Mouse (Mus musculus) embryonic facial prominence, embryonic 11.5 days (tissue): ENCODE measurements at regions not wholly inside any gene's neighbourhood (a gene's known extent, or its start where the extent isn't known, plus 50 kb on each side); places are given as distances from the start of the nearest gene placed in this dataset.

ENCODE experiments used
- ATAC-seq: fragments of 200-750 bp; cut with Nextera tagmentation; replicated peaks from 2 replicates; pipeline ENCODE4 v1.8.0; 2017; ENCODE audit warnings: low read depth; ENCODE audit not compliant: insufficient number of reproducible peaks, low FRiP score, low TSS enrichment
- DNase-seq: peaks from one replicate; pipeline ENCODE4 v3.0.0-alpha.2; 2015; ENCODE audit warnings: low spot score
- H3K27ac ChIP-seq: fragments of 300-500 bp; sonication (generic); replicated peaks from 2 replicates; pipeline ENCODE4 v1.5.1; 2014; ENCODE audit warnings: mild to moderate bottlenecking, low read depth, low read length, control low read depth
- H3K27me3 ChIP-seq: fragments of 300-500 bp; sonication (generic); 2 replicates; pipeline ENCODE4 v1.6.1; 2014; ENCODE audit warnings: mild to moderate bottlenecking, low read length, moderate library complexity, mixed read lengths; ENCODE audit not compliant: control insufficient read depth, insufficient read depth
- H3K36me3 ChIP-seq: fragments of 300-500 bp; sonication (generic); replicated peaks from 2 replicates; pipeline ENCODE4 v1.6.1; 2014; ENCODE audit warnings: low read depth, mild to moderate bottlenecking, low read length, moderate library complexity, mixed read lengths; ENCODE audit not compliant: control insufficient read depth, insufficient read depth
- H3K4me1 ChIP-seq: fragments of 300-500 bp; sonication (generic); 2 replicates; pipeline ENCODE4 v1.6.1; 2014; ENCODE audit warnings: low read length, mixed read lengths; ENCODE audit not compliant: control insufficient read depth, insufficient read depth
- H3K4me2 ChIP-seq: fragments of 300-500 bp; sonication (generic); 2 replicates; pipeline ENCODE4 v1.6.1; 2014; ENCODE audit warnings: low read depth, mild to moderate bottlenecking, control low read depth, low read length, moderate library complexity
- H3K4me3 ChIP-seq: fragments of 300-500 bp; sonication (generic); 2 replicates; pipeline ENCODE4 v1.5.1; 2014; ENCODE audit warnings: low read depth, low read length, control low read depth
- H3K9ac ChIP-seq: fragments of 300-500 bp; sonication (generic); replicated peaks from 2 replicates; pipeline ENCODE4 v1.6.1; 2014; ENCODE audit warnings: mild to moderate bottlenecking, control low read depth, low read length
- H3K9me3 ChIP-seq: fragments of 300-500 bp; sonication (generic); replicated peaks from 2 replicates; pipeline ENCODE4 v1.6.1; 2016; ENCODE audit warnings: mild to moderate bottlenecking, low read length, inconsistent platforms, mixed read lengths; ENCODE audit not compliant: control insufficient read depth
- WGBS: fragments of 180-500 bp; shearing (Covaris S2); extraction: QIAGEN DNeasy Blood & Tissue Kit; methylation state at CpG from one replicate; pipeline ENCODE4 v1.1.7; 2014; 5-methylcytosine and 5-hydroxymethylcytosine counted together

DNA sequence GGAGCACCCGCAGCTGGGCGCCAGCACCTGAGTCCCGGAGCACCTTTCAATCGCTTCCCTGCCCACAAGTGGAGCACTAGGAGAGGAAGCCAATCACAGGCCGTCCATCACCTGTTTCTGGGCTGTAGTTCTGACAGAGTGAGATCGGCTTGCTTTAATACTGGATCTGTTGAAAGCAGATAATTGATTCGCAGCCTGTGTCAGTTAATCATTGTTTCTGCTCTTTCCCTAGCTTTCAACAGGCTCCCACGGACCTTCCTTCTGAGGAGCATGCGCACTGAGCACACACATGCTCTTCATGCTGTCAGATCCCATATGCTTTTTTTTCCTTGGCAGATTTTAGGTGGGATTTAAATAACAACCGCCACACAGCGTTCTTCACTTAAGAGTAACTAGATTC lies 132.3 kb upstream of the Mpp6 start:
- WGBS = 75% methylated on average over 11 of the region's 11 CpGs
- no peak for DNase-seq
- ATAC-seq = no peak

DNA sequence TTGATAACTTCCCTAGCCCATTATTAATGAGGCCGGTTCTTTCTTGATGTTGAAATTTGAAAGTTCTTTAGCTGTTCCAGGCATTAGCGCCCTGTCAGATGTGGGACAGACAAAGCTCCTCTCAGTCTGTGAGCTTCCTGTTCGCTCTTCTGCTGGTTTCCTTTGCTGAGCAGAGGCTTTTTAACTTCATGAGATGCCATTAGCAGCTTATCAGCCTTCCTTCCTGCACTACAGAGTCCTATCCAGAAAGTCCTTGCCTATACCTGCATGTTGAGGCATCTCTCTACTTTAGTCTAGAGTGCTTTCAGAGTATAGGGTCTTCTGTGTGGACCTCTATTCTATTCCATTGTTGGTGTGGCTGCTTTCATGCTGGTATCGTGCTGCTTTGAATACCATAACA lies 126.3 kb upstream of the Mpp6 start:
- H3K9ac ChIP-seq = no peak overlapping the region
- no peak overlapping the region for H3K4me3 ChIP-seq
- no peak overlapping the region for H3K4me2 ChIP-seq
- no peak overlapping the region for H3K27ac ChIP-seq
- ATAC-seq (no peak), DNase-seq (no peak)
- no peaks in the 10 kb centered on the region for H3K4me1 ChIP-seq
- H3K9me3 ChIP-seq = no peaks in the 10 kb centered on the region
- H3K36me3 ChIP-seq = no peaks in the 10 kb centered on the region
- WGBS = 77% methylated on average over 4 of the region's 4 CpGs
- H3K27me3 ChIP-seq = no peaks in the 10 kb centered on the region

More for the DNA sequence above, 132.3 kb upstream of the Mpp6 start:
- H3K36me3 ChIP-seq = no peaks in the 10 kb centered on the region
- H3K4me1 ChIP-seq = no peaks in the 10 kb centered on the region
- H3K27me3 ChIP-seq = no peaks in the 10 kb centered on the region
- no peak overlapping the region for H3K27ac ChIP-seq
- no peak overlapping the region for H3K4me2 ChIP-seq
- no peak overlapping the region for H3K4me3 ChIP-seq
- H3K9me3 ChIP-seq = no peaks in the 10 kb centered on the region
- H3K9ac ChIP-seq = no peak overlapping the region

DNA sequence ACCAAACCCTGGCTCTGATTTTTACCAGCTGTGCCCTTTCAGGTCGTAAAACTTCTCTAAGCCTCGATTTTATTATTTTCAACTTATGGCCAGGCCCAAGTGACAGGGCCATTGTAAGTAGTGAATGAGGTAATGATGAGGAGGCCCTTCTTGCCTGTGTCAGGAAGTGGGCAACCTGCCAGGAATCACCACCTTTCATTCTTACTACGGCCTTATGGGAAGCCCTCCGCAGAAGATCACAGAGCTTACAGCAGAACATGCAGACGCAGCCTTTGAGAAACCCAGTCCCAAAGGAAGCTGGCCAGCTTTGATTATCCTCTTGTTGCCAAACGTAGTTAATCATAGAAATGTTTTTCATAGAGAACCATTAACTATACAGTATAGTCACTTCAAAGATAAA lies 124.9 kb upstream of the Mpp6 start:
- Histone ChIP-seq H3K4me2 (no peak overlapping the region), H3K9me3 (no peaks in the 10 kb centered on the region), H3K36me3 (no peaks in the 10 kb centered on the region), H3K4me3 (no peak overlapping the region), H3K4me1 (no peaks in the 10 kb centered on the region), H3K27ac (no peak overlapping the region), H3K27me3 (no peaks in the 10 kb centered on the region), H3K9ac (no peak overlapping the region)
- ATAC-seq = no peak
- DNase-seq = peak; percentile 58
- WGBS = 44% methylated on average over 6 of the region's 6 CpGs

DNA sequence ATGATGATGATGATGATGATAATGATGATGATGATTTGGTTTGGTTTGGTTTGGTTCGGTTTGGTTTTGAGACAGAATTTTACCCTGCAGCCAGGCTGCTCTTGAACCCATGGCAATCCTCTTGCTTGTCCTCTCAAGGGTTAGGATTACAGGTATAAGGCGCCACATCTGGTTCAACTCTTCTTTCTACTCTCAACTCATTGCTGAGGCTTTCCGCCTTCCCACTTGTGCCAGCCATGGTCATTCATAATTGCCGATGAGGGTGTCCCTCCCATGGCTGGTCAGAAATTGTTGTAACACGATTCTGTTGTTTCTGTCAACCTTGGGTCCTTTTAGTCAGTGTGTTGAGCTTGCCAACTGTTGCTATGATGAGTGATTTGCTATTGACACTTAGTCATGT lies 122.9 kb upstream of the Mpp6 start:
- Histone ChIP-seq H3K4me2 (no peak overlapping the region), H3K36me3 (no peaks in the 10 kb centered on the region), H3K4me1 (no peaks in the 10 kb centered on the region), H3K27me3 (no peaks in the 10 kb centered on the region), H3K9ac (no peak overlapping the region), H3K9me3 (no peaks in the 10 kb centered on the region), H3K4me3 (no peak overlapping the region), H3K27ac (no peak overlapping the region)
- 92% methylated on average over 5 of the region's 5 CpGs for WGBS
- DNase-seq (no peak), ATAC-seq (no peak)

DNA sequence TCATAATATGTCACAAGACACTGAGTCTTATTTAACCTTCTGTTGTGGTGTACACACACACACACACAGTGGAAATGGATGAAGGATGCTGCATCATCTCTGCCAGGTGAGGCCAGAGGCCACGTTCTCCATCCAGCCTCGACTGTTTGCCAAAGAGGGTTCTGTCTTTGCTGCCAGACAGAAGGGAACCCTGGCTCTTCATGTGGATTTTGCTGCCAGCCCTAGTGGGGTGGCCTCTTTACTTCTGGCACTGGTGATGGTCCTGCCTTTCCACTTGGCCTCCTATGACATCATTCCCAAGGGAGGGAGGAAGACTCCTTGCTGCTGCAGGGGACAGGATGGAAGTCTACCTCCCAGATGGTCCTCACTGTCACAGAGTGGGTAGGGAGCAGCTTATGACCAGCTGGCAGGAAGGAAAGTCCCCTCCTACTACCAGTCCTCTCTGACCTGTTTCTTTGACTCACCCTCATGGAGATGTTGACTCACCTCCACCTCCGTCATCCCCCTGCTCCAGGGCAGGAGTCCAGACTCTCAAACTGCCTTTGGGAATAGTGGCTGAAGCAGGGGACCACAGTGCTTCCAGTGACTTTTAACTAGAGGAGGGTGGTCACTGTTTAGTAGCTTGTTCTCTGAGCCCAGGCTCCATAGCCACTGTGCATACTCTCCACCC lies 122.4 kb upstream of the Mpp6 start:
- Histone ChIP-seq H3K9me3 (no peaks in the 10 kb centered on the region), H3K36me3 (no peaks in the 10 kb centered on the region), H3K9ac (no peak overlapping the region), H3K27me3 (no peaks in the 10 kb centered on the region), H3K4me1 (no peaks in the 10 kb centered on the region), H3K4me2 (no peak overlapping the region), H3K27ac (no peak overlapping the region), H3K4me3 (no peak overlapping the region)
- WGBS = 86% methylated on average over 3 of the region's 3 CpGs
- DNase-seq = no peak
- ATAC-seq = no peak

DNA sequence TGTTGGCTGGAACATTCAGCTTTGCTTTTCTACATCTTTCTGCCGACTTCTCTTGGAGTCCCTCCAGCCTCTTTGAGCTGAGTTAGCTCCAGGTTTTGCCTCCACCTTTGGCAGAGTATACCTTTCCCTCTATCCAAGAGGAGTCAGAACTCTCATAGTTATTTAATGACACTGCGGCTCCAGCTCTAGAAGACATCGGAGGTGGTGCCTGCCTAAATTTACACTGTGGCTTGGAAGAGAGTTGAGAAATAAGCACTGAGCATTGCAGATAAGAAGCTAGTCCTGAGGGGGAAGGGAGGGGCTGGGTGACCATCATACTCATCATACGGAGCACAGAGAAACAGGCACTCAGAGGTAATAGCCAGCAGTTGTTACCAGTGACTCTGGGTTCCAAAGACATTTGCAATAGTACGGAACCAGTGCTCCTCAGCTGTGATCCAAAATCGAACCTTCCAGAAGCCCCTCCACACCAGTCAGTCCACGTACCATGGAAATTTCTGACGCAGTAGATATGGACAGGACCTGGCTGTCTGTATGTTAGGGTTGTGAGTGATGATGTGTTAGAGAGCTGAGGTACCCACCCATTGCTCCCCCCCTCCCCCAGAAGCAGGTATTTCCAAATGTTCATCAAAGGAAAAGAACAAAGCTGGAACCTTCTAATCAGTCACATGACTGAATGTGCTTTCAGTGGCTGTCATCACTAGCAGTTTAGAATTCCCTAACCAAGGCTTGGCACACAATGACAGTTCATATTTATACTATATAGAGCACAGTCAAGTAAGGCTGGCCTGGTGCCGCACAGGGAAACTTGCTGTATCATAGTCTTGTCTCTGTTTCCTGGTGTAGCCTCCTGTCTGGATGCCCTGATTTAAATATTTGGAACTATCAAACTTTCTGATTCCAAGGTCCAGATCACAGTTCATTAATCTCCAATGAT lies 120.2 kb upstream of the Mpp6 start:
- H3K4me1 ChIP-seq = no peaks in the 10 kb centered on the region
- H3K4me2 ChIP-seq = no peak overlapping the region
- H3K9me3 ChIP-seq = no peaks in the 10 kb centered on the region
- no peak overlapping the region for H3K9ac ChIP-seq
- WGBS = 90% methylated on average over 9 of the region's 9 CpGs
- no peaks in the 10 kb centered on the region for H3K27me3 ChIP-seq
- H3K27ac ChIP-seq = no peak overlapping the region
- DNase-seq (no peak), ATAC-seq (no peak)
- no peaks in the 10 kb centered on the region for H3K36me3 ChIP-seq
- H3K4me3 ChIP-seq = no peak overlapping the region

DNA sequence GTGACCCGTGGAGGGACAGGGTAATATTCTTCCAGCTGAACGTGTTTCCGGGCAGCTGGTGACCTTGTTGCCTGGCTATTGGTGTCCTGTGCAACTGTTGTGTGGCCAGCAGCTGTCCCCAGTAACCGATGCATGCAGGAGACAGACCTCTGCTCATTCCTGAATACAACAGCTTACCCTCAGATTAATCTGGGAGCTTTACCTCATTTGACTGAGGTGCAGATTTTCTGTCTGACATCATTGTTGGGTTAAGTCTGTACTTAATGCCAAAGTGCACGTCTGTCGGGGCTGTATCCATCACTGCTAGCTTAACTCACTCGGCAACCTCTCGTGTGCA lies 119.6 kb upstream of the Mpp6 start:
- ATAC-seq (no peak), DNase-seq (no peak)
- no peak overlapping the region for H3K9ac ChIP-seq
- no peaks in the 10 kb centered on the region for H3K4me1 ChIP-seq
- no peak overlapping the region for H3K27ac ChIP-seq
- no peaks in the 10 kb centered on the region for H3K27me3 ChIP-seq
- no peak overlapping the region for H3K4me2 ChIP-seq
- no peak overlapping the region for H3K4me3 ChIP-seq
- H3K9me3 ChIP-seq = no peaks in the 10 kb centered on the region
- no peaks in the 10 kb centered on the region for H3K36me3 ChIP-seq
- WGBS = 76% methylated on average over 8 of the region's 8 CpGs

DNA sequence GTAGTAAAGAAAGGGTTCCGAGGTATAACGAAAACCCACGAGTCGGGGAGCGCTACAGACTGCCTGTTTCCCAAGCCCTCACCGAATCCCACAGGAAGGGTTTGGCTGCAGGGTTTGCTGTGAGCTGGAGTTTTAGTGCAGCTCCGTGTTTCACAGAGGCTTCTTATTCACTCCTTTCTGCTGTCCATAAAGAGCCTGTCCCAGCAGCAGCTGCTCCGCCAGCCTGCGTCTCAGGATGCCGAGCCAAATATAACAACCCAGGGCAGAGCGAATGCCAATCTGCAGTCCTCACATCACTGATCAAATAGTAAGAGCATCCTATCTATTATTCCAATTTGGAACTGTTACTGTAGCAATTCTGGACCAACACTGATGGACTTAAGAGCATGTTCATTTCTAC lies 110.7 kb upstream of the Mpp6 start:
- Histone ChIP-seq H3K4me3 (no peak overlapping the region), H3K36me3 (no peaks in the 10 kb centered on the region), H3K9me3 (no peaks in the 10 kb centered on the region), H3K4me2 (no peak overlapping the region), H3K27me3 (no peaks in the 10 kb centered on the region), H3K27ac (no peak overlapping the region), H3K9ac (no peak overlapping the region), H3K4me1 (no peaks in the 10 kb centered on the region)
- ATAC-seq (no peak), DNase-seq (no peak)
- WGBS = 89% methylated on average over 11 of the region's 11 CpGs
